Mouse (Mus musculus) left cerebral cortex, adult 11 months (tissue): ENCODE data around the gene Slc25a38.

ENCODE experiments used
- DNase-seq: peaks from one replicate; pipeline ENCODE4 v3.0.0; 2022; ENCODE audit warnings: low spot score

Slc25a38 gene

DNA sequence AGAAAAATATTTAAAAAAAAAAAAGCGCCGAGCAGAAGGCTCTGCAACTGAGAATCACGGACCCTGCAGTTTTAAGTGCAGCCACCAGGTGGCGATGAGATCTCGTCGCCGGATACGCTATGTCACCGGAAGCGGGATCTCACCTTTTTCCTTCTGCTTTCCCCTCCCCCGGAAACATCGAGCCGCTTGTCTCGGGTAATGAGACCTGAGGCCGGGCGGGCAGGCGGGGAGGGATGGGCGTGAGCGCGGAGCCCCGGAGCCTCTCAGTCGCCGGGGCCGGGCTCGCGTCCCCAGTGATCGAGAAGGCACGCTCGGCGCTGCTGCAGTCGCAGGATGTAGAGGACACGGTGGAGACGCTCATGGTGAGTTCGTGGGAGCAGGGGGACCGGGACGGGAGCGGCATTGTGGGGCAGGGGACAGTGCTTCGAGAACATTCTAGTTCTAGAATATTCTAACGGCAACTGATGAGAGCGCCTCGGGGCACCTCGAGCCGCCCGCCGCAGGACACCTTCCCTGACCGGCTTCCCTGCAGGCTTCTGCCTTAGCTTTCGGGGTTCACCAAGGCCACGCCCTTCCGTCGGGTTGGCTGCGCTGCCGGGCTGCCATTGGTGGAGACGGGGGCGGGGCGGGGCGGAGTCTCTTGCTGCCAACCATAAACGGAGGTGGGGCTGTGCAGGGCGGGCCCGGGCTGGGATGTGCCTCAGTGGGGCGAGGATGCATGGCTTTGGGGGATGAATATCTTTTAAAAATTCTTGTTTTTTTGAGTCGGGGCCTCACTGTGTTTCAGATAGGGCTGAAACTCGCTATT is at the start of gene Slc25a38:
Gene Slc25a38, plus strand, starts transcription at position 164 of the 808 bp plus-strand sequence.
- DNase-seq, result peak; percentile 93

DNA sequence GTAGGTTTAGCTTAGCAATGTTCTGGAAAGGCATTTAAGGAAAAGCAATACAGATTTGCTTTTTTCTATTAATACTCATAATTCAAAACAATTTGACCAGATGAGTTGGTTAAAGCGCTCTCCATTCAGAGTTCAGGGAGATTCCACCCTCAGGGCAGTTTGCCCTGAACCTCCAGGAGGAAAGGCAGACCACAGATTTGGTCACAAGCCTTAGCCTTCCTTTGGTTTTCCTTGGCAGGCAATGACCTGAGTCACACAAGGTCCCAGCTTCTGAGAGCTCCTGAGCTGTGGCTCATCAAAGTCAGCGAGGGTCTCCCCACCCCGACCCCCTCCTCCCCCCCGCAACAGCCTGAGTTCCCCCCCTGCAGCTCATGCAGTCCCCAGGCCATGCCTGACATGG is 45.9 kb upstream of the Slc25a38 start:
- DNase-seq, result no peak

DNA sequence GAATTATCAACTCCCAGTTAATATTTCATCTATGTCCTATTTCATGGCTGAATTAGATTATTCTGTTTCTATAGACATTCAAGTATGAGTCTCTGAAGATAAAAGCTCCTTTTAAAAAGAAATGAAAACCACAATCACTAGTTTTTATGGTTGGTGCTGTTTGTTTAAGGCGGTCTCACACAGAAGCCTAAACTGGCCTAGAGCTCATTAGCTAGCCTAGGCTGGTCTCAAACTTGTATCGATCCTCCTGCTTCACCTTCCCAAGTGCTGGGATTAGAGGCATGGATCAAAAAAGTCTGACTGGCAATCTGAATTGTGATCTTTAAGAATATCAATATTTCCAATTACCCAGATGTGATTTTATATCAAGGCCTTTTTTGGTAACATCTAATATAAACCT is 42.6 kb upstream of the Slc25a38 start:
- no peak for DNase-seq

DNA sequence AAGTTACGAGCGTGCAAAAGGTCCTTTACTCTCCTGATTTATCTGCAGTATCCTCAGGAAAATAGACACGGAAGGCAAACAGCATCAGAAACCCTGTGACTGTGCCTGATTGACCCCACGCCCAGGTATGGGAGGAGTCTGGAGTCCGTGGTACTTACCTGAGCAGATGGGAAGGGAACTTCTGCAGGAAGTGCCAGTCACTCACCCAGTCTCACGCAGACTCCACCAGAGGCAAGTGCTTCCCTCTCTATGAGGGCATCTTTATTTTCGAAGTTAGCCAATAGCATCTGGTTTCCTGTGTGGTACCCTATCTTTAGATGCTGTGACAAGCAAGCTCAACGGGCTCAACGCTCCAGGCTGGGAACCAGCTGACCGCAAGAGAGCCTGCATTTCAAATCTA is 42.1 kb upstream of the Slc25a38 start:
- DNase-seq, result no peak

DNA sequence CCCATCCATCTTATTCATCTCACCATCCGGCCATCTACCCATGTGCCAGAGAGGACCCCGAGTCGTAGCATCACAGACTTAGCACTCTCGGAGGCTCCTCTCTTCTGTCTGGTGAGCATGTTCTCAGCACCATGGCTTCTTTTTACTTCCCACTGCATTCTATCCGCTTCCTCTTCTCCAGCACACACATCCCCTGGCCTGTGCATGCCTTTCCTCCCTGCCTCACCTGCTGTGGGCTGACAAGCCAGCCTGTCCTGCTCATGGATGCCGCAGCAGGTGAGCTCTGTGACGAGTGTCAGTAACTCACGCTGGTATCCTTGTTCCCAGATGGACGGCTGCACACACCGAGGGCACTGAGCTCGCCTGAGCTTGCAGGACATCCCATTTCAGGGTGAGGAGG is 40.4 kb upstream of the Slc25a38 start, which contains the start of gene Cx3cr1:
Gene Cx3cr1, minus strand, starts transcription at position 101 of the 400 bp plus-strand sequence.
- no peak for DNase-seq

DNA sequence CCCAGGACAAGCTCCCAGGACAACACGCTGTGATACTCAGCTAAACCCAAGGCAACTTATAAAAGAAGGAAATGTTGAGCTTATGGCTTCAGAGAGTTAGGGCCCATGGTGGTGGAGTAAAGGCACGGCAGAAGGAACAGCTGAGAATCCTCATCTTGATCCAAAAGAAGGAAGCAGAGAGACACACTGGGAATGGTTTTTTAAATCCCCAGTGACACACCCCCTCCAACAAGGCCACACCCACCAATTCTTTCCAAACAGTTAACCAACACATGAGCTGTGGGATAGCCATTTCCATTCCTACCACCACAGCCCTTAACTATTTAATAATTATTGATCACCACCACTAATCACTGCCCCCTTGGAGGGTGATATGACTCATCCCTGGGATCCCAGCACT is 38.9 kb upstream of the Slc25a38 start:
- no peak for DNase-seq

DNA sequence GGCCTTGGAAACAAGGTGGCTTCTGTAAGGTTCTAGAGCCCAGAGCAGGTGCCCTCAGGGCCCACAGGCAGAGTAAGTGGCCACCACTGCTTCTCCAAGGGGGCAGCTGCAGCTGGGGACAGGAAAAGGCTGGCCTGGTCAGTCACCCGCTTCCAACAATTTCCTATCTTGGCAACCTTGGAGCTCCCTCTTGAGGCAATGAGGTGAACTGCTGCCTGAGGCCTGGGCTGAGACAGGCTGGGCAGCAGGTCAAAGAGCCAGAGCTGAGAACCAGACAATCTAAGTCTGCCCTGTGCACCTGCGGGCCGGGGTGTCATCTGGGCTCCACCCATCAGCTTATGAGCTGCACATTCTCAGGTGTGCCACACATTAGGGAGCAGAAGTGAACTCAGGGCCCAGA is 37.0 kb upstream of the Slc25a38 start:
- peak; percentile 64 for DNase-seq

DNA sequence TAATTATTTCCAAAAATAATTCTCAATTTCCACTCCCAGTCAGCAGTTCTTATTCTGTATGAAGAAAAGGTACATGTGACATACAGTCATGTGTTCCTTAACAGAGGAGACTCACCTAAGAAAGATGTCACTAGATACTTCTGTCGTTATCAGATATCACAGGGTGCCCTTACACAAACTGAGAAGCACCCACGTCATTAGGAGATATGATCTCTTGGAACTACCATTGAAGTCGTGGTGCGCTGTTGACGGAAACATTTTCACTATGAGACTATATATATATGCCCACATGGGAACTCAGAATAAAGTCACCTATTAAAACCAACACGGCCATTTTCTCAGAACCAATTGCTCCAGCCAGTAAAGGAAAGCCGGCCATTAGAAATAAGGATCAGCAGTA is 35.7 kb upstream of the Slc25a38 start:
- no peak for DNase-seq

DNA sequence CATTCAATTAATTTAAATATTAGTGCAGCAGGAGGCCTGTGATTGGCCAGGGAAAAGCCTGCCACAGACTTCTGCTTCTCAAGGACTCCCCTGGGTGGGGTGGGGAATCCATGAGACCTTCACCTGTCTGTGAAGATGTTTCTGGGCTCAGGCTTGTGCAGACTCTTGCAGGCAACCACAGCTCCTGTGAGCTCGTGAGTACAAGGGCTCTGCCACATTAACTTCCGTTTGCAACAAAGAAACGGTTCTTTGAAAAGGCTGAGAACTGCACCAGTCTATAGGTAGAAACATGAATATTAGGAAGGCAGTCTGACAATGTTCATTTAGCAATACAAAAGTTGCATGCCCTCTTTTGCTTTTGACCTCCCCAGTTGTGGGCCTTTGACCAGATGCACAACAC is 31.9 kb upstream of the Slc25a38 start:
- DNase-seq, result no peak

DNA sequence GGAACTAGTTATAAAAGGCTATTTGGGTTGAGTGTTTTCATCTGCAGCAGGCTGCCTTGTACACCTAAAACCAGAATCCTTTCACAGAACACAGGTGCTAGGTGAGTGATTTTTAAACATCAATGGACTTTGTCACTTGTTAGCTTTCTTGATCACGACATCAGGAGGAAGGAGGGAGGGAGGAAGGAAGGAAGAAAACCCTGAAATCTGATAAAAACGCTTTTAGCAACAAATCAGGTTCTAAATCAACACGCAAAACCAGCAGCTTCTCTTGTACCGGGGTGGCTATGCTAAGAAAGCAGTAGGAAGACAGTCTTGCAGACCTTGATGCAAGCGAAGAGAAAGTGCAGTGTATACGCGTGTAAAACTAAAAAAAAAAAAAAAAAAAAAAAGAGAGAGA is 30.3 kb upstream of the Slc25a38 start:
- no peak for DNase-seq

DNA sequence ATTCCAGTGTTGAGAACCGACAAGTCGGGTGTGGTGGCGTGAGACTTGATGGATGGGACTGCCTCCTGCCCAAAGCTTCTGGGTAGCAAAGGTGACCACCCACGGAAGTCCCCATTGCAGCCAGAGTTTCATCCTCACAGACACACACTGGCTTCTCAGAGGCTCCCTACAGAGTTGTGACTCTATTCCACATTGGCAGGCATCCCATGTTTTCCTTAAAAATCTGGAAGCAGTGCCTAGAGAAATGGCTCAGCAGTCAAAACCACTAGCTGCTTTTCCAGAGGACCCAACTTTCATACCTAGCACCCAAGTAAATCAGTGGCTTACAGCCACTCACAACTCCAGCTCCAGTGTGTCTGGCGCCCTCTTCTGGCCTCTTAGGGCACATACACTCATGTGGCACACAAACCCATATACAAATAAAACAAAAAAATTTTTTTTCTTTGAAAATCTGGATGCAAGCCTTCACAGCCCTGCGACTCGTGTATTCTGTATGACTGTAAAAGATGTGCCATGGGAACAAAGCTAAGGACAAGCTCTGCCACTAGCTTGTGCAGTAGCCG is 29.5 kb upstream of the Slc25a38 start:
- no peak for DNase-seq

DNA sequence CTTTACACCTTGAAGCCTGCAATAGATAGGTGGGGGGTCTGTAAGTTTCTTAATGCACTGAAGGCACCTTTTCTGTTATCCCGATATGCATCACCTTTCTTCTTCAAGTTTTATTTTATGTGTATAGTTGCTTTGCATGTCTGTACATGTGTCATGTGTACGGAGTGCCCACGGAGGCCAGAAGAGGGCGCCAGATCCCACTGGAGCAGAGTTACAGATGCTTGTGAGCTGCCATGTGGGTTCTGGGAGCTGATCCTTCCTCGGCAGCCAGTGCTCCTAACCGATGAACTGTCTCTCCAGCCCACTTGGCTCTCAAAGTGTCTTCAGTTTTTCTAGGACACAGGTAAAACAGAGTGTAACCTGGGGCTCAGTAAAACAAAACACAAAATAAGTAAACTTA is 28.9 kb upstream of the Slc25a38 start:
- no peak for DNase-seq

DNA sequence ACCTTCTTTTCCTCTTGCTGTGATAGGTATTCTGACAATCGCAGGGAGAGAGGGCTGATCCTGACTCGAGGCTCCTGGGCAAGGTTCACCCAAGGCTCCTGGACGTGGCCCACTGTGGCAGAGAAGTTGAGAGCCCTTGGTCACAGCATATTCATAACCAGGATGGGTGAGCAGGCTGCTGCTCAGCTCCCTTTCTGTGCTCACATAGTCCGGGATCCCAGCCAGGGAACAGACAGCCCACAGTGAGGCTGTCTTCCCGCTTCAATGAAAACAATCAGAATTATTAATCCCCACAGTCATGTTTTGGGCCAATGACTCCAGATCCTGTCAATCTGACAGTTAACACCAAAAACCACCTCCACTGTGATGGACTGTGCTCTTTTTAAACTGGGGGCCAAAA is 28.2 kb upstream of the Slc25a38 start:
- DNase-seq, result no peak

DNA sequence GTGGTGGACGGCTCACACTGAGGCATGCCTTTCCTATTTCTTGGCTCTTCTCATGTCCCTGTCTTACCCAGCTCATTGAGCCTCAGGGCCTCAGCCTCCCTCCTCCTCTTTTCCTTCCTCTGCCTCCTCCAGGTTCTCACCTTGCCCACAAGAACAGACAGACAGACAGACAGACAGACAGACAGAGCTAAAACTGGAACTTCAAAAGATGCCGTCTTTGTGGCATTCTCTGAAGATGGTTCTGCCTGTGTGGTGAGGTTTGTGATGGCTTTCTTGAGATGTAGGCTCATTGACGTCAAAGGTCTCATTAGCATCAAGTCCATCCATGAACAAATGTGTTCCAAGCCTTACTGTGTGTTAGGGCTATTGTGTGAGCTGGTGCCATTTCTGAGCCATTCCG is 27.5 kb upstream of the Slc25a38 start:
- no peak for DNase-seq

DNA sequence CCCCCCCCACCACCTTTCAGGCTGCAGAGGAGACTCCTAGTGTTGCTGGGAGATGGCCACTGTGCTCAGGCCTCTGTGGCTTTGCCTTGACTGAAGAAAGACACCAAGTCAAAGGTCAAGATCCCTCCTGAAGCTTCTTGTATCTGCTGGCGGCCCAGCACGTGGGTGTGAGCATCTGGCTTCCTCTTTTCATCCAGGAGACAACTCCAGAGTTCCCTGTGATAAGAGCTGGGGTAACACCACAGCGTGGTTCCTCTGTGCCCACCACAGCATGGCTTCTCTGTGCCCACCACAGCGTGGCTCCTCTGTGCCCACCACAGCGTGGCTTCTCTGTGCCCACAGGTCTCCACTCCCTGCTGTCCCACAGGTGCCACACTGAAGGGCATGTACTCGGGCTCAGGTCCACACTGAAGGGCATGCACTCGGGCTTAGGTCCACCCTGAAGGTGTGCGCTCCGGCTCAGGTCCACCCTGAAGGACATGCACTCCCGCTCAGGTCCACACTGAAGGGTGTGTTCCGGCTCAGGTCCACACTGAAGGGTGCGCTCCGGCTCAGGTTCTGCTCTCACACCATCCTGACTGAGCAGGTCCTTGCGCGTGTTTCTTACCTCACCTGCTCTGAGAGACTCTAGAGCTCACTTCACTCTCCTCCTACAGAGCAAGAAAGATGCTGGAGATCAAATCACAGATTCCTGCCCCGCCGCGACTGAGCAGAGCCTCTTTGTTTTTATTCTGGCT is 26.8 kb upstream of the Slc25a38 start:
- DNase-seq, result no peak

DNA sequence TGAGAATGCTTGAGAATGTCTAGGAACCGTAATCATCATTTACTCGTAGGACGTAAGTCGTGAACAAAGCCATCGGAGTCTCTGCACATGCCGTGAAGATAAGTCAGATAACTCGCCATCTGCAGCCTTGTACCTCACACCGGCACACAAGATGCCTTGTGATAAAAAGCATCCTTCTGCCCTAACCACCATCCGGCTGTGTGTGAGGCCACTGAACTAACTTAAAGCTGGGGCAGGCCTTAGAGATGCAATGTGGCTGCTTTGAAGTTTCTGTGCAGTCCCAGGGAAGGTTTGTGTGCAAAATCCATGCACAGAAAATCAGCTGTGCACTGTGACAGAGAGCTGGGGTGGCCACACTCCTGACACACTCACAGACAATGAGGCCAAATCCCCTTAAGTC is 25.8 kb upstream of the Slc25a38 start:
- DNase-seq, result no peak

DNA sequence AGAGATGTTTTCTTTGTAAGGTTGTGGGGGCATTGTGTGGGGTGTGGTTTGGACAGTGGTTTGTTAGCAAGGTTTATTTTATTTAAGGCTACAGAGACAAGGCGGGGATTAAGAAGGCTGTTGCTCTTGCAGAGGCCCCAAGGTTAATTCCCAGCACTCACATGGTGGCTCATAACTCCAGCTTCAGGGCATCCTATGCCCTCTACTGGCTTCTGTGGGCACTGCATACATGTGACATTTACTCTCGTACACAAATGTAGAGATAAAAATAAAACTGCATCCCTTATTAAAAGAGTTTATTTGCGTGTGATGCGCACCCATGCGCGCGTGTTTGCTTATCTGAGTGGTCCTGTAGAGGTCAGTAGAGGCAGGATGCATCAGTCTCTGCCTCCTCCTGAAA is 21.0 kb upstream of the Slc25a38 start:
- no peak for DNase-seq

DNA sequence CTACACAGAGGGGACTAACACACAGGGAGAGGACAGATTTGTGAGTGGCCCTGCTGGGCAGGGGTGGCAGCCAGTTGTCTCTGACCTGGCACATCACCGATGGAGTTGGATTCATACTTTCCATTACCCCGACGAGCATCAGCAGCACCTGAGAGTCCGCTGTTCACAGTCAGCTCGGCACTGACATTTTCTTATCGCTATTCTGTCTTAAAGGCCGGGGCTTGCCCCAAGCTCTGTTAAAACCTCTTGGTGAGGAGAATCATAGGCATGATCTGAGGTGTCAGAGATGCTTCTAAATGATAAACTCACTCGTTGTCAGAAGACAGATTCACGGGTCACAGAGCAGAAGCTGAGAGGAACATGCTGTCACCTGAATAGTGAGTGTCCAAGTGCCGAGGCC is 19.1 kb upstream of the Slc25a38 start:
- no peak for DNase-seq

DNA sequence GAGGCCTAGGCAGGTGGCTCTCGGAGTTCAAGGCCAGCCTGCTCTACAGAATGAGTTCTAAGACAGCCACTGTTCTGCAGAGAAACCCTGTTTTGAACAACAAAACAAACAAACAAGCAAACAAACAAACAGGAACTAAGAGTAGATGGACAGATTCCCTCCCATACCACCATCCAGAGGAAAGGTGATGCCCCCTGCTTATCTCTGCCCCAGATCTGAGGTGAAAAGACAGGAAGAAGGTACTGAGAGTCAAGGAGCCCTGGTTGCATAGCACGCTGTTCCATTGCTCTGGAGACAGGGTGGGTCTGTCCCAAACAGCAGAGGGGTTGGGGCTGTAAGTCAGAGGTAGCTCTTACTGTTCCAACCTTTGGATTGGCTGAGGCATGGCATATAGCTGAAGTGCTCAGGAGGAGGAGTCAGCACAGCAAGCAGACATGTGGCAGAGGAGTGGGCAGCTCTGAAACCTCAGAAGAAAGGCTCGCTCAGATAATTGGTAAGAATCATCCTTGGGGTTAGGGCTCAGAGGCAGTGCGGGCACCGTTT is 18.4 kb upstream of the Slc25a38 start, which contains the start of gene Ccr8:
Gene Ccr8, plus strand, starts transcription at position 419 of the 543 bp plus-strand sequence.
- no peak for DNase-seq

DNA sequence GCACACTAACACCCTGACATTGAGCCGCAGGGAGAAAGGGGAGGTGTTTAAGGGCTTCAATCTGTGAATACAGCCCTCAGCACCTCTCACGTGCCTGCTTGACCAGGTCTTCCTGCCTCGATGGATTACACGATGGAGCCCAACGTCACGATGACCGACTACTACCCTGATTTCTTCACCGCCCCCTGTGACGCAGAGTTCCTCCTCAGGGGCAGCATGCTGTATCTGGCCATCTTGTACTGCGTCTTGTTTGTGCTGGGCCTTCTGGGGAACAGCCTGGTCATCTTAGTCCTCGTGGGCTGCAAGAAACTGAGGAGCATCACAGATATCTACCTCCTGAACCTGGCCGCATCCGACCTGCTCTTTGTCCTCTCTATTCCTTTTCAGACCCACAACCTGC is 16.5 kb upstream of the Slc25a38 start:
- DNase-seq, result no peak

DNA sequence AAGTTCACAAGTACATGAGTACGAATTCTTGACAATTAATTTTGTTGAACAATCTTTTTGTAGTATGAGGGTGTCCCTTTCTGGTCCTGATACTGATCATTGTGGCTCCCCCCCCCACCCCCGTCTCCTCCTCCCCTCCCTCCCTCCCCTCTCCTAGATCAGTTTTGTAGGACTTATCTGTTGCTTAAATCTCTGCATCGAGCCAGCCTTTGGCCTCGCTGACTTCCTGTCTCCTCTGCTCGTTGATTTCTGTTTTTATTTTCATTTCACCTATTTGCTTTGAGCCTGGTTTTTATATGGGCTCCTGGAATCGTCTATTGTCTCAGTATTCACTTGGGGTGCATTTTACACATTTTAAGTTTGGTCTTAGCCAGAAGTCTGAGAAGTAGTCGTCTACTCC is 14.3 kb upstream of the Slc25a38 start:
- no peak for DNase-seq

DNA sequence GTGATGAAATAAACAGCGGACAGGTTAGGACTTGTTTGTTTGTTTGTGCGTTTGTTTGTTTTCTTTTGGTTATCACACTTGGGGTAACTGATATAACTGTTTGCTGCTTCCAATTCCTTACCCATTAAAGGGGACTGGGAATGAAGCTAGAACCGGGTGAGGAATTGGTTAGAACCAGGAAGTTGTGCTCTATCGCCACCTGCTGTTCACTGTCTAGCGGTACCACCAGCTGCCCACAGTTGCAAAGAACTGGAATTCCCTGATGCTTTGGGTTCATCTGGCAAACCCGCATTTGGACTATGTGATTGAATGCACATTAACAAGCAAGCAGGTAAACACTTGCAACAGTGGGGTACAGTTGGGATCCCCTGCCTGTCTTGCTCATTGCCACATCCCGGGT is 11.5 kb upstream of the Slc25a38 start:
- peak; percentile 40 for DNase-seq

DNA sequence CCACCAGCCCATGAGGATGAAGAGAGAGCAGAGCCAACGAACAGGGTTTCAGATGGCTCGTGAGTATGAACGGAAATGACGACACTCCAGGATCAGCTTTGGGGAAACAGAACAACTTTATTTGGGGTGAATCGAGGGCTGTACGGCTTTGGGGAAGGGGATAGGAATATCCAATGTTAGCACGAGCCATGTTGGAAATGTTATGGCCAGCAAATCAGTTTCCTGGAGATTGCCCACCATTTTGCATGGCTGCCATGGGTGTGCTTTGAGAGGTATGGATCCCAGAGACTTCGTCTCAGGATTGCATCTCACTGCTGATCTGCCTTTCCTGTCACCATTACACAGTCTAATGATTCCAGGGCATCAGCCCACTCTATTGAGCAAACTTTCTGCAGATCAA is 10.9 kb upstream of the Slc25a38 start:
- DNase-seq, result no peak
